Mouse (Mus musculus) myocyte (in vitro differentiated cells): ENCODE measurements around the gene Myo18a. TPM values are rescaled to one million over a fixed set of nuclear protein-coding genes. Genes with fewer than 3 reads are reported as not detected.
A peak's percentile ranks its signal among the peaks of the same experiment; 100 is the strongest.

Source experiments
- H3K27me3 ChIP-seq: one replicate; pipeline ENCODE4 v1.6.1; 2011; ENCODE audit not compliant: control insufficient read depth, insufficient read depth, insufficient read length
- H3K36me3 ChIP-seq: one replicate; pipeline ENCODE4 v1.6.1; 2011; ENCODE audit not compliant: control insufficient read depth, insufficient read depth
- H3K4me2 ChIP-seq: one replicate; pipeline ENCODE4 v1.6.1; 2011; ENCODE audit warnings: low read depth, control low read depth
- H3K4me3 ChIP-seq: one replicate; pipeline ENCODE4 v1.5.1; 2011; ENCODE audit warnings: mild to moderate bottlenecking, control low read depth, moderate library complexity
- H3K79me2 ChIP-seq: one replicate; pipeline ENCODE4 v1.6.1; 2011; ENCODE audit not compliant: control insufficient read depth, insufficient read depth
- H3ac ChIP-seq: one replicate; pipeline ENCODE4 v1.6.1; 2011; ENCODE audit not compliant: control insufficient read depth, insufficient read length
- CEBPB ChIP-seq: IDR thresholded peaks from 2 replicates; pipeline ENCODE4 v1.6.1; 2011; ENCODE audit warnings: mild to moderate bottlenecking, moderate library complexity; ENCODE audit not compliant: poor library complexity, insufficient read depth, severe bottlenecking
- E2F4 ChIP-seq: IDR thresholded peaks from one replicate; pipeline ENCODE4 v1.6.1; 2011; ENCODE audit warnings: mild to moderate bottlenecking, control low read depth, moderate library complexity; ENCODE audit not compliant: insufficient read depth
- MAX ChIP-seq: IDR thresholded peaks from one replicate; pipeline ENCODE4 v1.6.1; 2011; ENCODE audit warnings: low read depth, mild to moderate bottlenecking, control low read depth
- MYOD1 ChIP-seq, 3 experiments: IDR thresholded peaks; one replicate each; pipeline ENCODE4 v1.6.1; 2011; ENCODE audit warnings: control low read depth in 2 of 3, low read depth in 2 of 3, mild to moderate bottlenecking in 2 of 3, moderate library complexity in 1 of 3; ENCODE audit not compliant: insufficient read length in 2 of 3, control insufficient read depth in 1 of 3
- MYOG ChIP-seq, 3 experiments: IDR thresholded peaks; one replicate each; pipeline ENCODE4 v1.6.1; 2011; ENCODE audit warnings: control low read depth in 2 of 3, low read depth in 2 of 3, mild to moderate bottlenecking in 2 of 3; ENCODE audit not compliant: insufficient read length in 2 of 3, control insufficient read depth in 1 of 3, insufficient read depth in 1 of 3
- POLR2A ChIP-seq: IDR thresholded peaks from one replicate; pipeline ENCODE4 v1.6.1; 2011; ENCODE audit warnings: low read depth, mild to moderate bottlenecking, control low read depth, moderate library complexity; ENCODE audit not compliant: insufficient read length
- POLR2AphosphoS2 ChIP-seq: IDR thresholded peaks from one replicate; pipeline ENCODE4 v1.6.1; 2011; ENCODE audit warnings: low read depth, control low read depth; ENCODE audit not compliant: insufficient read length
- REST ChIP-seq: IDR thresholded peaks from one replicate; pipeline ENCODE4 v1.6.1; 2011; ENCODE audit warnings: mild to moderate bottlenecking, control low read depth, moderate library complexity; ENCODE audit not compliant: insufficient read depth, insufficient read length
- SRF ChIP-seq: IDR thresholded peaks from one replicate; pipeline ENCODE4 v1.6.1; 2011; ENCODE audit warnings: low read depth; ENCODE audit not compliant: control insufficient read depth, insufficient read length
- TCF12 ChIP-seq: IDR thresholded peaks from one replicate; pipeline ENCODE4 v1.6.1; 2011; ENCODE audit warnings: mild to moderate bottlenecking, control low read depth; ENCODE audit not compliant: poor library complexity, insufficient read depth, severe bottlenecking
- TCF3 ChIP-seq: IDR thresholded peaks from one replicate; pipeline ENCODE4 v1.6.1; 2011; ENCODE audit warnings: low read depth, control low read depth; ENCODE audit not compliant: insufficient read length
- USF1 ChIP-seq: IDR thresholded peaks from one replicate; pipeline ENCODE4 v1.6.1; 2011; ENCODE audit warnings: low read depth, mild to moderate bottlenecking, control low read depth, moderate library complexity
- polyA plus RNA-seq: library from polyadenylated mRNA; unstranded; fragments of >200 nt; fragmentation: generic; extraction: Trizol; gene quantifications from one replicate; pipeline ENCODE4 v1.2.1, GENCODE M21; 2012; ENCODE audit warnings: missing spikeins

Myo18a gene
- polyA plus RNA-seq, 1 experiment = 169 TPM

DNA sequence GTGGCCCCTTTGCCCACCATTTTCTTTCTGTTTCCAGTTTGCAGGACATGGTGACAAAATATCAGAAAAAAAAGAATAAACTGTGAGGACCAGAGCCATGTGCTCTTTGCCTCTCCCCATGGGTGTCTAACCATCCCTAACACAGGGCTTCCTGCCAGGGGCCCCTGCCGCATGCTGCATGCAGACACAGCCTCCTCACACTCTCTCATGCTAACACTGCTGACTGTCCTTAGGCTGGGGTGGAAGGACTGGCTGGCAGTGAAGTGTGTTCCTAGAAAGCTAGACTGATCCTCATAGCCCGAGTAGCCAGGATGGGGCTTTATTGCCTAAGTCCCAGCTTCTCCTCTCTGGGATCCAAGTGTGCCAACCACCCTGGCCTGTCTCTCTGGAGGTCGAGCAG, 91.6 kb downstream of the Myo18a start:
- no peak overlapping the region for H3K4me2 ChIP-seq
- TF ChIP-seq POLR2AphosphoS2 (no peak), TCF3 (no peak), CEBPB (no peak), MAX (no peak), TCF12 (no peak), E2F4 (no peak), REST (no peak), USF1 (no peak), MYOD1 (IDR thresholded peaks at IDR 0.05; ENCODE audit: control insufficient read depth in 1 of 3, insufficient read length in 2 of 3, low read depth in 2 of 3) (no peak), POLR2A (no peak), MYOG (IDR thresholded peaks at IDR 0.05; ENCODE audit: control insufficient read depth in 1 of 3, insufficient read depth in 1 of 3, insufficient read length in 2 of 3, low read depth in 2 of 3) (no peak), SRF (no peak)
- H3K27me3 ChIP-seq = no peaks in the 10 kb centered on the region

DNA sequence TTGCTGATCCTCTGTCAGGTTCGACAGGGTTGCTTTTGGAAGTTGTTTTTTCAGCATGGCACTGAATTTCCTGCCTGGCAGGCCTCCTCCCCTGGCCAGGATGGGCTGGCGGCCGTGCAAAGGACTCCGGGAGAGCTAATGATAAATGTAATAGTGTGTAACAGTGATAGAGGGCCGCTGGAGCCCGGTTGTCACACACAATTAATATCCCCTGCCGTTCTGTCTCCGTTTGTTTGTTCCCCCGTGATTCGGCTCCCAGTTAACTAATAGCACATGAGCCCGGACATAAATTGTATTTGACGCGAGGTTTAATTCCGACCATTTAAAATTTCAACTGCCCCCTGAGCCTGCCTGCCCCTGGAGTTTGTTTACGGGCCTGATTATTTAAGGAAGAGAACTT, 92.3 kb downstream of the Myo18a start:
- TF ChIP-seq REST = no peak
- H3K4me3 ChIP-seq = no peak overlapping the region
- peaks cover 19% of the 10 kb centered on the region for H3K36me3 ChIP-seq
- no peak overlapping the region for H3K4me2 ChIP-seq
- no peaks in the 10 kb centered on the region for H3K27me3 ChIP-seq
- H3ac ChIP-seq = no peak overlapping the region
- H3K79me2 ChIP-seq = no peaks in the 10 kb centered on the region

More for the DNA sequence above, 91.6 kb downstream of the Myo18a start:
- Histone ChIP-seq H3K4me3 (no peak overlapping the region), H3ac (no peak overlapping the region), H3K79me2 (no peaks in the 10 kb centered on the region), H3K36me3 (peaks cover 23% of the 10 kb centered on the region)

DNA sequence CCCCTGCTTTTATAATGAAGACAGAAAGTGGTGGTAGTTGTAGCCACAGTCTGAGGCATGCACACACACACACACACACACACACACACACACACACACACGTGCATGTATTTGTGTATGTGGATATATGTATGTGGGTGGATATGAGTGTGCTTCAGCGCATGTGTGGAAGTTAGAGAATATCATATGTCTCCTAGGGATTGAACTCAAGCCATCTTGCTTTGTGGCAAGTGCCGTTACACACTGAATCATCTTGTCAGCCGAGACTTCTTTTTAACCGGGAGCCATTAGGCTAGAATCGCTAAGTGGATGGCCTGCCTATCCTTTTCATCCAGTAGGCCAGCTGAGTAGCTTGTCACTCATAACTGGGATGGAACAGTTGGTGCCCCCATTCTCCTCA, 94.0 kb downstream of the Myo18a start:
- Histone ChIP-seq H3K27me3 (no peaks in the 10 kb centered on the region), H3K79me2 (no peaks in the 10 kb centered on the region), H3K4me2 (no peak overlapping the region), H3K36me3 (peaks cover 25% of the 10 kb centered on the region), H3K4me3 (no peak overlapping the region), H3ac (no peak overlapping the region)
- TF ChIP-seq MYOG (IDR thresholded peaks at IDR 0.05; ENCODE audit: control insufficient read depth in 1 of 3, insufficient read depth in 1 of 3, insufficient read length in 2 of 3, low read depth in 2 of 3) (no peak), TCF12 (no peak), MYOD1 (IDR thresholded peaks at IDR 0.05; ENCODE audit: control insufficient read depth in 1 of 3, insufficient read length in 2 of 3, low read depth in 2 of 3) (no peak), TCF3 (no peak), USF1 (no peak), POLR2AphosphoS2 (no peak), E2F4 (no peak), MAX (no peak), REST (no peak), SRF (no peak), POLR2A (no peak), CEBPB (no peak)

DNA sequence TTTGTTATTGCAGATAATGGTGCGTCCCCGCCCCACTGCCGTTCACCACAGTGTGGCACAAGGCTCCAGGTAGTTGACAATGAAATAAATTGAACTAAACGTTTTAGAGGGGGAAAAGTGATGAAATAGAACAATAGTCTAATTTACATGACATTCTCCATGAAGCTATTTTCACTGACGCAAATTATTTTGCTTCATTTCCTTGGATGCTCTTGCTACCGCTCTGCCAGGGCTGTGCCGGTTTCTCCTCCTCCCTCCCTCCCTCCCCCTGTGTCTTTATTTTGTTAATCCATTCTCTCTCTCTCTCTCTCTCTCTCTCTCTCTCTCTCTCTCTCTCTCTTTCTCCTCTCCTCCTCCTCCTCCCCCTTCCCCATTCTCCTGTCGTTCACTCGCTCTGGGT, 95.5 kb downstream of the Myo18a start:
- Histone ChIP-seq H3K4me2 (no peak overlapping the region), H3K79me2 (no peaks in the 10 kb centered on the region), H3K27me3 (no peaks in the 10 kb centered on the region), H3K36me3 (peaks cover 29% of the 10 kb centered on the region), H3K4me3 (no peak overlapping the region), H3ac (no peak overlapping the region)
- TF ChIP-seq POLR2AphosphoS2 = no peak
- no peak for TF ChIP-seq E2F4

DNA sequence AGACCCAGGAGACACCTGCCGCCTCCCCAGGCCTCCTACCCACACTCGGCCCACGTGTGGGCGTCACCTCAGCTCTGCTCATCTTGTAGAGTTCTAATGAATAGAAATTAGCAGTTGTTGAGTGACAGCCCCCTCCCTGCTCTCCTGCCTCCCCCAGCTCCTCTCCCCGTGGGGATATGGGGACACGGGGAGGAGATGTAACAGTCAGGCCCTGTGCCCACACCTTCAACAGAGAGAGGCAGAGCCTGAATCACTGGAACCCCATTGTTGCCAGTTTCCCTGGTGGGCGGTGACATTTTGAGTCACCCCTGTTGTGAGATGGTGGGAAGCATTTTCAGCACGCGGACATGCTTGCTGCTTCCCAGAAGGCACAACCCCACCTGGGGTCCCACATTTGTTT, 97.9 kb downstream of the Myo18a start:
- H3K4me2 ChIP-seq = no peak overlapping the region
- H3K4me3 ChIP-seq = no peak overlapping the region
- H3K27me3 ChIP-seq = no peaks in the 10 kb centered on the region
- no peaks in the 10 kb centered on the region for H3K79me2 ChIP-seq
- TF ChIP-seq E2F4 (no peak), SRF (no peak), POLR2AphosphoS2 (peak; percentile 36), CEBPB (no peak)
- peaks cover 28% of the 10 kb centered on the region for H3K36me3 ChIP-seq
- H3ac ChIP-seq = no peak overlapping the region

DNA sequence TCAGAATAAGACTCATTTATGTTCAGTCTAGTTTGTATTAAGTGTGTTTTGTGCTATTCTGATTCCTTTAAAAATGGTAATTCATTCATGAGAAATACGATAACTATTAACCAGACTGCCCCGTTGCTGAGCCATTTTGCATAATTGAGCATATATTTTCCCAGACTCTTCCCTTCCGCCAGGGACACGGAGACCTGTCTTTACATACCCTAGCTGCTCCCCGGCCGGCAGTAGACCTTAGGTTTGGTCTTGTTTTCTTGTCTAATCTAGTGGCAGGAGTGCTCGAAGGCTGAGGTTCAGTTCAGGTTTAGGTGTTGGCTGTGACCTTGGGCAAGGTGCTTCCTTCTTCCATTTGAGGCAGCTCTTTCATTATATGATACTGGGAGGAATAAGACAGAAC, 99.8 kb downstream of the Myo18a start:
- H3K4me3 ChIP-seq = no peak overlapping the region
- H3K4me2 ChIP-seq = no peak overlapping the region
- no peaks in the 10 kb centered on the region for H3K79me2 ChIP-seq
- H3K27me3 ChIP-seq = no peaks in the 10 kb centered on the region
- H3K36me3 ChIP-seq = peaks cover 15% of the 10 kb centered on the region
- TF ChIP-seq POLR2A (no peak), MYOG (IDR thresholded peaks at IDR 0.05; ENCODE audit: control insufficient read depth in 1 of 3, insufficient read depth in 1 of 3, insufficient read length in 2 of 3, low read depth in 2 of 3) (no peak), MAX (no peak)
- H3ac ChIP-seq = no peak overlapping the region
